Mouse (Mus musculus) thymus, adult 2 months (tissue): ENCODE measurements around the gene Irf2bpl.

Source experiments
- CTCF ChIP-seq: fragments of 200-500 bp; IDR thresholded peaks from 2 replicates; pipeline ENCODE4 v1.5.1; 2012; ENCODE audit warnings: mild to moderate bottlenecking, control low read depth, low read length, moderate library complexity, borderline replicate concordance; ENCODE audit not compliant: control insufficient read depth, poor library complexity, insufficient read depth; ENCODE audit errors: extremely low read depth
- POLR2A ChIP-seq: fragments of 200-500 bp; IDR thresholded peaks from 2 replicates; pipeline ENCODE4 v1.6.1; 2012; ENCODE audit warnings: mild to moderate bottlenecking, low read length, control low read depth, moderate library complexity; ENCODE audit not compliant: control insufficient read depth, poor library complexity, insufficient read depth; ENCODE audit errors: extremely low read depth

- TF ChIP-seq POLR2A = peak; percentile 2; the same call in 1 of the 2 replicates
- no peak for TF ChIP-seq CTCF
Observed at GRCm38 (mm10) chr12:86893326-86894183, 9.0 kb upstream of the Irf2bpl start.
